Mouse (Mus musculus): ENCODE results near the gene Tmem167. TPM values are rescaled to one million over a fixed set of nuclear protein-coding genes. Genes with fewer than 3 reads are reported as not detected.

Gene Tmem167
- polyA plus RNA-seq, 2 experiments: 5.9 to 27.1 TPM

GRCm38 (mm10) chr13:90136156-90136910, 47.4 kb downstream of the Tmem167 start:
- Histone ChIP-seq H3K4me1 (replicated peaks; ENCODE audit: control insufficient read depth in 2 of 2, insufficient read depth in 2 of 2, low read length in 1 of 2) (no peaks in the 10 kb centered on the region), H3K27me3 (ENCODE audit: control insufficient read depth, insufficient read depth, low read length) (no peaks in the 10 kb centered on the region), H3K4me3 (ENCODE audit: insufficient read depth in 1 of 2, low read depth in 2 of 2, low read length in 2 of 2) (no peak overlapping the region), H3K9ac (replicated peaks) (no peak overlapping the region), H3K36me3 (replicated peaks; ENCODE audit: control insufficient read depth, insufficient read depth, low read depth) (no peaks in the 10 kb centered on the region), H3K4me2 (ENCODE audit: low read depth) (no peak overlapping the region), H3K27ac (no peak overlapping the region), H3K9me3 (ENCODE audit: control insufficient read depth, low read length) (no peaks in the 10 kb centered on the region)
- no peak for TF ChIP-seq EP300 (IDR thresholded peaks at IDR 0.05; ENCODE audit: low read depth)
- no peak for TF ChIP-seq CTCF (IDR thresholded peaks at IDR 0.05; ENCODE audit: low read depth)
- ATAC-seq (ENCODE audit: insufficient read depth) (no peak), DNase-seq (ENCODE audit: low read depth in 3 of 3, low spot score in 3 of 3) (no peak)
- WGBS (ENCODE audit: insufficient replicate concordance): 44% methylated on average over 3 of the region's 3 CpGs

GRCm38 (mm10) chr13:90141681-90142080, 52.8 kb downstream of the Tmem167 start:
- Histone ChIP-seq H3K4me2 (ENCODE audit: low read depth) (no peak overlapping the region), H3K27me3 (ENCODE audit: control insufficient read depth, insufficient read depth, low read length) (no peaks in the 10 kb centered on the region), H3K27ac (no peak overlapping the region), H3K9me3 (ENCODE audit: control insufficient read depth, low read length) (no peaks in the 10 kb centered on the region), H3K36me3 (replicated peaks; ENCODE audit: control insufficient read depth, insufficient read depth, low read depth) (no peaks in the 10 kb centered on the region), H3K4me1 (replicated peaks; ENCODE audit: control insufficient read depth in 2 of 2, insufficient read depth in 2 of 2, low read length in 1 of 2) (no peaks in the 10 kb centered on the region), H3K9ac (replicated peaks) (no peak overlapping the region), H3K4me3 (ENCODE audit: insufficient read depth in 1 of 2, low read depth in 2 of 2, low read length in 2 of 2) (no peak overlapping the region)
- no peak for DNase-seq (ENCODE audit: low read depth in 3 of 3, low spot score in 3 of 3)
- 61% methylated on average over 1 of the region's 1 CpGs for WGBS (ENCODE audit: insufficient replicate concordance)
- ATAC-seq (ENCODE audit: insufficient read depth): no peak
- no peak for TF ChIP-seq EP300 (IDR thresholded peaks at IDR 0.05; ENCODE audit: low read depth)
- no peak for TF ChIP-seq CTCF (IDR thresholded peaks at IDR 0.05; ENCODE audit: low read depth)

GRCm38 (mm10) chr13:90143245-90143644, 54.3 kb downstream of the Tmem167 start:
- TF ChIP-seq EP300 (IDR thresholded peaks at IDR 0.05; ENCODE audit: low read depth) (no peak), CTCF (IDR thresholded peaks at IDR 0.05; ENCODE audit: low read depth) (no peak)
- Histone ChIP-seq H3K36me3 (replicated peaks; ENCODE audit: control insufficient read depth, insufficient read depth, low read depth) (no peaks in the 10 kb centered on the region), H3K9me3 (ENCODE audit: control insufficient read depth, low read length) (no peaks in the 10 kb centered on the region), H3K27me3 (ENCODE audit: control insufficient read depth, insufficient read depth, low read length) (no peaks in the 10 kb centered on the region), H3K4me3 (ENCODE audit: insufficient read depth in 1 of 2, low read depth in 2 of 2, low read length in 2 of 2) (no peak overlapping the region), H3K4me2 (ENCODE audit: low read depth) (no peak overlapping the region), H3K9ac (replicated peaks) (no peak overlapping the region), H3K27ac (no peak overlapping the region), H3K4me1 (replicated peaks; ENCODE audit: control insufficient read depth in 2 of 2, insufficient read depth in 2 of 2, low read length in 1 of 2) (no peaks in the 10 kb centered on the region)
- 50% methylated on average over 4 of the region's 4 CpGs for WGBS (ENCODE audit: insufficient replicate concordance)
- DNase-seq (ENCODE audit: low read depth in 3 of 3, low spot score in 3 of 3): no peak
- ATAC-seq (ENCODE audit: insufficient read depth): no peak

- Histone ChIP-seq H3K4me2 (ENCODE audit: low read depth) (no peak overlapping the region), H3K4me1 (replicated peaks; ENCODE audit: control insufficient read depth in 2 of 2, insufficient read depth in 2 of 2, low read length in 1 of 2) (no peaks in the 10 kb centered on the region), H3K9me3 (ENCODE audit: control insufficient read depth, low read length) (no peaks in the 10 kb centered on the region), H3K27ac (no peak overlapping the region), H3K4me3 (ENCODE audit: insufficient read depth in 1 of 2, low read depth in 2 of 2, low read length in 2 of 2) (no peak overlapping the region), H3K27me3 (ENCODE audit: control insufficient read depth, insufficient read depth, low read length) (no peaks in the 10 kb centered on the region), H3K9ac (replicated peaks) (no peak overlapping the region), H3K36me3 (replicated peaks; ENCODE audit: control insufficient read depth, insufficient read depth, low read depth) (no peaks in the 10 kb centered on the region)
- TF ChIP-seq CTCF (IDR thresholded peaks at IDR 0.05; ENCODE audit: low read depth) (no peak), EP300 (IDR thresholded peaks at IDR 0.05; ENCODE audit: low read depth) (no peak)
- DNase-seq (ENCODE audit: low read depth in 3 of 3, low spot score in 3 of 3) (no peak), ATAC-seq (ENCODE audit: insufficient read depth) (no peak)
These were observed 63.0 kb downstream of the Tmem167 start for GRCm38 (mm10) chr13:90151881-90152280.

DNA sequence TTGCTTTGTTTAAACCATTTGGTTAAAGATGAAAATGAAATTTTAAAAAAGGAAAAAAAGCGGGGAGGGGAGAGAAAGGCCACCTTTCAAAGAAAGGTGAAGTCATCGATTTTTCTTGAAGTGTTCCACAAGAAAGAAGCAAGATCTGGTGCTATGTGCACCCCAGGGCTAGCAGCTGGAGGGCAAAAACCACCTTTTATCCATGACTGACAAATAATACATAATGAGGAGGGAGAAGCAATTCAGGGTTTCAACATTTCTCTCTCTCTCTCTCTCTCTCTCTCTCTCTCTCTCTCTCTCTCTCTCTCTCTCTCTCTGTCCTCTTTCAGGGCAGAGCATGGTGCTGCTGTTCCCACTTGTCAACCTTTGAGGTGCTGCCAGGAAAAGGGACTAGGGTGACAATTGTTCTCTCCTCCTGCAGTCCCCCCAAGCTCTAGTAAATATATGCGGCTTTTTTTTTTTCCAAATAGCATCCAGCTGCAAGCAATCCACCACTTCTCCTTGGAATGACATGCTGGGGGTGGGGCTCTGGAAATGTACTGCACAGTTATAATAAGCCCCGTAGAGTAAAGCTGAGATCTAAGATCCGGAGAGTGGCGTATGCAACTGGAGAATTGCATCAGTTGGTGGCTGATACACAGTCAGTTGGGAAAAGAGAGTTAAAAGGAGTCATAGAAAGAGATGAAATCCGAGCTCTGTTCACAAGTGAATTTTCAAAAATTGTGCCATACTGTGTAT, 63.8 kb downstream of the Tmem167 start:
- Histone ChIP-seq H3K9me3 (ENCODE audit: control insufficient read depth, low read length) (no peaks in the 10 kb centered on the region), H3K4me3 (ENCODE audit: insufficient read depth in 1 of 2, low read depth in 2 of 2, low read length in 2 of 2) (no peak overlapping the region), H3K36me3 (replicated peaks; ENCODE audit: control insufficient read depth, insufficient read depth, low read depth) (no peaks in the 10 kb centered on the region), H3K27ac (no peak overlapping the region), H3K9ac (replicated peaks) (no peak overlapping the region), H3K4me1 (replicated peaks; ENCODE audit: control insufficient read depth in 2 of 2, insufficient read depth in 2 of 2, low read length in 1 of 2) (no peaks in the 10 kb centered on the region), H3K4me2 (ENCODE audit: low read depth) (no peak overlapping the region), H3K27me3 (ENCODE audit: control insufficient read depth, insufficient read depth, low read length) (no peaks in the 10 kb centered on the region)
- DNase-seq (ENCODE audit: low read depth in 3 of 3, low spot score in 3 of 3) (no peak), ATAC-seq (ENCODE audit: insufficient read depth) (no peak)
- TF ChIP-seq CTCF (IDR thresholded peaks at IDR 0.05; ENCODE audit: low read depth): no peak
- no peak for TF ChIP-seq EP300 (IDR thresholded peaks at IDR 0.05; ENCODE audit: low read depth)
- WGBS (ENCODE audit: insufficient replicate concordance): 49% methylated on average over 7 of the region's 7 CpGs
